ENCODE assay signal across 35 mouse cellular contexts in genomic region chr11:104010021-104010420, GRCm38 (mm10).
"Had no signal": no experiment of that assay in that cellular context is flagged by ENCODE, and none has a peak within 500 bp of the region (broad histone marks: within the 10 kb centered on the region; RNA-seq: fewer than 3 reads in every experiment).

No protein-coding gene starts in this region.

- H3K36me3 ChIP-seq: heart, embryonic 10.5 days; heart, embryonic 12.5 days; heart, embryonic 13.5 days; heart, embryonic 15.5 days; hindbrain, embryonic 10.5 days; hindbrain, embryonic 12.5 days; hindbrain, embryonic 13.5 days; hindbrain, embryonic 15.5 days; intestine, embryonic 15.5 days; kidney, embryonic 15.5 days had no signal

- H3K4me3 ChIP-seq: heart, embryonic 10.5 days; heart, embryonic 12.5 days; heart, embryonic 13.5 days; heart, embryonic 15.5 days; hindbrain, embryonic 10.5 days; hindbrain, embryonic 12.5 days; hindbrain, embryonic 13.5 days; hindbrain, embryonic 15.5 days; intestine, embryonic 15.5 days; kidney, embryonic 15.5 days; layer of hippocampus, adult 2 months had no signal

- H3K4me2 ChIP-seq: heart, embryonic 11.5 days; heart, embryonic 12.5 days; heart, embryonic 13.5 days; heart, embryonic 15.5 days; hindbrain, embryonic 12.5 days; hindbrain, embryonic 13.5 days; hindbrain, embryonic 14.5 days; hindbrain, embryonic 15.5 days; intestine, embryonic 15.5 days; kidney, embryonic 15.5 days had no signal

- DNase-seq: heart, postnatal 10 days; heart, postnatal 14 days; heart, postnatal 36 days; heart, postnatal 4 days; kidney, adult 11 months; kidney, adult 18-20 months; kidney, adult 2 months; kidney, adult 8-10 months; kidney, adult 9 months; kidney, postnatal 10 days; kidney, postnatal 14 days; kidney, postnatal 25 days; kidney, postnatal 36 days; kidney, postnatal 4 days; layer of hippocampus, adult 9-11 months; layer of hippocampus, postnatal 36 days had no signal

- H3K9me3 ChIP-seq: heart, embryonic 10.5 days; heart, embryonic 12.5 days; heart, embryonic 13.5 days; heart, embryonic 15.5 days; hindbrain, embryonic 10.5 days; hindbrain, embryonic 12.5 days; hindbrain, embryonic 13.5 days; hindbrain, embryonic 15.5 days; intestine, embryonic 15.5 days; kidney, embryonic 15.5 days had no signal

- H3K4me1 ChIP-seq: heart, embryonic 10.5 days; heart, embryonic 12.5 days; heart, embryonic 15.5 days; hindbrain, embryonic 12.5 days; hindbrain, embryonic 15.5 days; intestine, embryonic 15.5 days; kidney, embryonic 15.5 days had no signal

- H3K27ac ChIP-seq: heart, embryonic 10.5 days; heart, embryonic 13.5 days; heart, embryonic 15.5 days; hindbrain, embryonic 10.5 days; hindbrain, embryonic 12.5 days; hindbrain, embryonic 13.5 days; hindbrain, embryonic 14.5 days; hindbrain, embryonic 15.5 days; hindbrain, postnatal 0 days; intestine, embryonic 15.5 days; kidney, embryonic 15.5 days; kidney, postnatal 0 days; layer of hippocampus, adult 2 months had no signal

- H3K9ac ChIP-seq: heart, embryonic 12.5 days; heart, embryonic 13.5 days; heart, embryonic 15.5 days; hindbrain, embryonic 12.5 days; hindbrain, embryonic 13.5 days; hindbrain, embryonic 14.5 days; hindbrain, embryonic 15.5 days; intestine, embryonic 15.5 days; kidney, embryonic 15.5 days had no signal

- ATAC-seq: hindbrain, embryonic 16.5 days; hindbrain, postnatal 0 days; inflammation-experienced regulatory T-cells, adult 6 months; intestine, embryonic 15.5 days; intestine, embryonic 16.5 days; intestine, postnatal 0 days had no signal

- H3K27me3 ChIP-seq: heart, embryonic 12.5 days; heart, embryonic 15.5 days; hindbrain, embryonic 12.5 days; hindbrain, embryonic 13.5 days; hindbrain, embryonic 15.5 days; intestine, embryonic 15.5 days had no signal
